Comparison of ENCODE assay signal across 10 mouse cellular contexts in genomic region chr1:24248294-24249104, GRCm38 (mm10).
A peak's percentile ranks its signal among the peaks of the same experiment; 100 is the strongest.
DNase-seq lines count a peak whose midpoint lies in the region; ATAC-seq and TF ChIP-seq lines count a peak whose summit lies in the region.
"Had no signal": no experiment of that assay in that cellular context is flagged by ENCODE, and none has a peak within 500 bp of the region (broad histone marks: within the 10 kb centered on the region; RNA-seq: fewer than 3 reads in every experiment).

No protein-coding gene starts in this region.

- H3K27ac ChIP-seq in intestine, embryonic 14.5 days (ENCODE audit: low read depth): no peak overlapping the region
- no peak overlapping the region for H3K27ac ChIP-seq in intestine, embryonic 16.5 days (ENCODE audit: low read length)
- H3K27ac ChIP-seq in hindbrain, embryonic 12.5 days: no peak overlapping the region
- peak overlapping the region; percentile 26; the same call in 1 of the 2 replicates for H3K27ac ChIP-seq in midbrain, postnatal 0 days (ENCODE audit: low read depth, low read length)
- H3K27ac ChIP-seq: embryonic facial prominence, embryonic 12.5 days; left cerebral cortex, adult 2 months had no signal

- H3K27me3 ChIP-seq in intestine, embryonic 14.5 days (replicated peaks; ENCODE audit: control insufficient read depth, insufficient read depth, low read length): no peaks in the 10 kb centered on the region
- no peaks in the 10 kb centered on the region for H3K27me3 ChIP-seq in intestine, embryonic 16.5 days (replicated peaks; ENCODE audit: control insufficient read depth, insufficient read depth, low read length)
- H3K27me3 ChIP-seq in hindbrain, embryonic 12.5 days: no peaks in the 10 kb centered on the region
- no peaks in the 10 kb centered on the region for H3K27me3 ChIP-seq in midbrain, postnatal 0 days (ENCODE audit: insufficient read depth, low read length)
- H3K27me3 ChIP-seq: embryonic facial prominence, embryonic 12.5 days had no signal

- TF ChIP-seq CTCF in midbrain, postnatal 0 days (IDR thresholded peaks at IDR 0.05): no peak

- H3K9me3 ChIP-seq in intestine, embryonic 14.5 days (ENCODE audit: control insufficient read depth, low read length): no peaks in the 10 kb centered on the region
- no peaks in the 10 kb centered on the region for H3K9me3 ChIP-seq in intestine, embryonic 16.5 days (ENCODE audit: control insufficient read depth, low read length)
- no peaks in the 10 kb centered on the region for H3K9me3 ChIP-seq in hindbrain, embryonic 12.5 days (replicated peaks)
- no peaks in the 10 kb centered on the region for H3K9me3 ChIP-seq in midbrain, postnatal 0 days (ENCODE audit: low read length)
- H3K9me3 ChIP-seq: embryonic facial prominence, embryonic 12.5 days had no signal

- ATAC-seq in intestine, embryonic 14.5 days (replicated peaks; ENCODE audit: low FRiP score, low TSS enrichment, low read depth): 0 out of 2 replicates have a peak, but pooled peaks have one; percentile 19
- ATAC-seq in intestine, embryonic 16.5 days: no peak
- ATAC-seq in hindbrain, embryonic 12.5 days (ENCODE audit: low FRiP score): peak; percentile 59
- ATAC-seq in midbrain, postnatal 0 days (ENCODE audit: low FRiP score): peak; percentile 78
- ATAC-seq: CD4-positive, CD25-positive, alpha-beta regulatory T cell, adult 4 months had no signal

- H3K9ac ChIP-seq in intestine, embryonic 14.5 days (ENCODE audit: low read length): no peak overlapping the region
- no peak overlapping the region for H3K9ac ChIP-seq in intestine, embryonic 16.5 days (ENCODE audit: low read depth, low read length)
- H3K9ac ChIP-seq in hindbrain, embryonic 12.5 days: no peak overlapping the region
- no peak overlapping the region for H3K9ac ChIP-seq in midbrain, postnatal 0 days (replicated peaks; ENCODE audit: low read length, poor library complexity, severe bottlenecking)
- H3K9ac ChIP-seq: embryonic facial prominence, embryonic 12.5 days had no signal

- no peak overlapping the region for H3K4me3 ChIP-seq in intestine, embryonic 14.5 days (ENCODE audit: low read depth, low read length)
- no peak overlapping the region for H3K4me3 ChIP-seq in intestine, embryonic 16.5 days (ENCODE audit: low read length)
- no peak overlapping the region for H3K4me3 ChIP-seq in hindbrain, embryonic 12.5 days
- no peak overlapping the region for H3K4me3 ChIP-seq in midbrain, postnatal 0 days (ENCODE audit: low read depth, low read length)
- H3K4me3 ChIP-seq: embryonic facial prominence, embryonic 12.5 days; left cerebral cortex, adult 2 months had no signal

- DNase-seq in intestine, embryonic 14.5 days (ENCODE audit: low spot score): no peak
- DNase-seq in cerebellum, adult 8-10 months: peak; percentile 47
- DNase-seq in midbrain, postnatal 0 days (ENCODE audit: low spot score): peak; percentile 26
- DNase-seq in adrenal gland, adult 18-20 months (ENCODE audit: low spot score in 2 of 2): no peak
- DNase-seq in testis, postnatal 10 days (ENCODE audit: low spot score): no peak

- WGBS in intestine, embryonic 14.5 days: 61% methylated on average over 10 of the region's 10 CpGs
- 61% methylated on average over 10 of the region's 10 CpGs for WGBS in intestine, embryonic 16.5 days
- WGBS in hindbrain, embryonic 12.5 days: 74% methylated on average over 10 of the region's 10 CpGs
- WGBS in midbrain, postnatal 0 days: 53% methylated on average over 10 of the region's 10 CpGs

- no peak overlapping the region for H3K4me2 ChIP-seq in intestine, embryonic 14.5 days (ENCODE audit: low read length)
- no peak overlapping the region for H3K4me2 ChIP-seq in intestine, embryonic 16.5 days (ENCODE audit: low read depth, low read length)
- H3K4me2 ChIP-seq in hindbrain, embryonic 12.5 days (replicated peaks): no peak overlapping the region
- no peak overlapping the region for H3K4me2 ChIP-seq in midbrain, postnatal 0 days (ENCODE audit: low read depth, low read length, poor library complexity, severe bottlenecking)
- H3K4me2 ChIP-seq: embryonic facial prominence, embryonic 12.5 days had no signal

- no peaks in the 10 kb centered on the region for H3K36me3 ChIP-seq in intestine, embryonic 14.5 days (ENCODE audit: control insufficient read depth, insufficient read depth, low read length)
- no peaks in the 10 kb centered on the region for H3K36me3 ChIP-seq in intestine, embryonic 16.5 days (ENCODE audit: control insufficient read depth, insufficient read depth, low read length)
- no peaks in the 10 kb centered on the region for H3K36me3 ChIP-seq in hindbrain, embryonic 12.5 days
- no peaks in the 10 kb centered on the region for H3K36me3 ChIP-seq in midbrain, postnatal 0 days (ENCODE audit: insufficient read depth, low read length)
- H3K36me3 ChIP-seq: embryonic facial prominence, embryonic 12.5 days had no signal

- no peaks in the 10 kb centered on the region for H3K4me1 ChIP-seq in intestine, embryonic 14.5 days (replicated peaks; ENCODE audit: control insufficient read depth, insufficient read depth, low read length)
- no peaks in the 10 kb centered on the region for H3K4me1 ChIP-seq in intestine, embryonic 16.5 days (ENCODE audit: control insufficient read depth, insufficient read depth, low read length)
- 0 out of 2 replicates have a peak, but pooled peaks cover 4% of the 10 kb centered on the region for H3K4me1 ChIP-seq in hindbrain, embryonic 12.5 days
- H3K4me1 ChIP-seq in midbrain, postnatal 0 days (ENCODE audit: insufficient read depth, low read length): 0 out of 2 replicates have a peak, but pooled peaks cover 3% of the 10 kb centered on the region
- H3K4me1 ChIP-seq: embryonic facial prominence, embryonic 12.5 days had no signal

Comparison
In these comparisons a context has a peak if more than half of its experiments do, and no peak if none do; other contexts are left out.
1. DNase-seq: peak in cerebellum, adult 8-10 months (single experiment) and midbrain, postnatal 0 days (single experiment); none in intestine, embryonic 14.5 days (single experiment), adrenal gland, adult 18-20 months (0 of 2) and testis, postnatal 10 days (single experiment).